Mouse (Mus musculus) adrenal gland, postnatal 0 days (tissue): Measurements from ENCODE around the gene Cetn4. TPM values are rescaled to one million over a fixed set of nuclear protein-coding genes. Genes with fewer than 3 reads are reported as not detected.

Source experiments
- polyA plus RNA-seq: library from polyadenylated mRNA; unstranded; fragments of >200 nt; fragmentation: Nextera tagmentation; extraction: Ambion mirVana; gene quantifications from 2 replicates; pipeline ENCODE4 v1.2.1, GENCODE M21; 2015

Cetn4 gene
- polyA plus RNA-seq: 2.5 and 3.7 TPM in 2 replicates

DNA sequence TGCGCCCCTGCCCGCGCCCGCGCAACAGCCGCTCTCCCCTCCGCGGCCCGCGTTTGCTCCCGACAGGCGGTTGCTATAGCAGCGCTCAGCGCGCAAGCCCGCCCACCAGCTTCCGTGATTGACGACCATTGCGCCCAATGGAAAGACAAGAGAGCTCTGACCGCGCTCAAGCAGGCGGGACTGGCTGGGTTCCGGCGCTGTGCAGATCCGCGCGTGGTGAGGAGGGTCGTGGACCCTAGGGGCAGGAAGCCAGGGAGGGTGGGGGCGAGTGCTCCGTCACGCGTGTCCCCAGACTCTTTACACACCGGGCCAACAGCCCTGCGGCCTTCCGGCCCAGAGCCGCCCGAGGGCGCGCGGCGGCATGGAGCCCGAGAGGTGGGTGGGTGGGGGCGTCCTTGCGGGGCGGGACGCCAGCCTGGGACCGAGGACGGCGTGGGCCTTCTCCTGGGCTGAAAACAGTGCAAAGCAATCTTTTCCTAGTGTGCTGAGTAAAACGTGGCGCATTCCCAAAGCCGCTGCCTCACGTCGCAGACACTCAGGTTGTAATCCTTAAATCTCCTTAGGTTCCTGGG lies at the start of gene Cetn4, which contains the start of gene Bbs12:
Cetn4 (minus strand) TSS at position 339 of the 572 bp plus-strand sequence.
Bbs12 (plus strand) TSS at position 185 of the 572 bp plus-strand sequence.

DNA sequence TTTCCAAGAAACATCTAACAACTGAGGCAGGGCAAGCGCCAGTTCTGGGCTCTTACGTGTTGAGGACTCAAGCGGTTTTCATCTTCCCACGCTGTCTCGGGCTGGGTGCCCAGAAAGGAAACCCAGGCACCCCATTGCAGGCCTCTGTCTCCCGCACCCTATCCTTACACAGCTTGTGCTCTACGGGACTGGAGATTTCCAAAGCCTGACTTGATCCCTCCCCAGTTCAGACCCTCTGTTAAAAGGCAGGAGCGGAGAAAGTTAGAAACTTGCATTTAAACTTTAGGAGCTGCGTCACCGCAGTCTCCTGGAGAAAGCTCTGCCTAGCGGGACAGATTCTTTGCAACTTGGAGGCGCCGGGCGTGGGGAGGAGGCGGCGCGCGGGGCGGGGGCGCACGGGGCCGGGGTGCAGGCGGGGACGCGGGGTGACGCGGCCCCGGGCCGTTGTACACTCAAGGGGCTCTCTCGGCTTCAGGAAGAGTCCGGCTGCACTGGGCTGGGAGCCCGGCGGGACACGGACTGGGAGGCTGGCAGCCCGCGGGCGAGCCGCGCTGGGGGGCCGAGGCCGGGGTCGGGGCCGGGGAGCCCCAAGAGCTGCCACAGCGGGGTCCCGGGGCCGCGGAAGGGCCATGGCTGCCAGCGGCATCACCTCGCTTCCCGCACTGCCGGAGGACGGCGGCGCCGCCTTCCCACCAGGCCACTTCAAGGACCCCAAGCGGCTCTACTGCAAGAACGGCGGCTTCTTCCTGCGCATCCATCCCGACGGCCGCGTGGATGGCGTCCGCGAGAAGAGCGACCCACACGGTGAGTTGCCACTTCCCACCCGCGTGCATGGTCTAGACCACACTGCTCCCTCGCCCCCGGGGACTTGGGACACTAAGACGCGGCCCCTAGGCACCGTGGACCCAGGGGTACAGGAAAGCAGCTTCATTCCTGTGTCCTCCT lies 36.0 kb upstream of the Cetn4 start, which contains the start of gene Fgf2:
Fgf2 (plus strand) TSS at position 126 of the 945 bp plus-strand sequence.

Other genes starting within 250 kb of the Cetn4 start
- gene Adad1, start 249.2 kb downstream of the Cetn4 start, polyA plus RNA-seq: 0.11 and 0.14 TPM in 2 replicates
- 0.22 and 0.66 TPM in 2 replicates for gene Il2, start 186.7 kb downstream of the Cetn4 start, polyA plus RNA-seq
- not detected in 2 replicates for gene Il21, start 80.1 kb downstream of the Cetn4 start, polyA plus RNA-seq
- gene Bbs12, start 154 bp downstream of the Cetn4 start, polyA plus RNA-seq: 3.5 and 5.0 TPM in 2 replicates
- 3.1 and 3.4 TPM in 2 replicates for gene Fgf2, start 35.6 kb upstream of the Cetn4 start, polyA plus RNA-seq
- gene Spata5, start 107.2 kb upstream of the Cetn4 start, polyA plus RNA-seq: 15.2 and 23.1 TPM in 2 replicates
- gene Nudt6, start 107.5 kb upstream of the Cetn4 start, polyA plus RNA-seq: 24.2 and 26.3 TPM in 2 replicates